Mouse (Mus musculus): ENCODE measurements around the gene H2-DMa. TPM values are rescaled to one million over a fixed set of nuclear protein-coding genes. Genes with fewer than 3 reads are reported as not detected.
A peak's percentile ranks its signal among the peaks of the same experiment; 100 is the strongest.

Gene H2-DMa
- polyA plus RNA-seq, 1 experiment from 2014 or later: 7.5 TPM

DNA sequence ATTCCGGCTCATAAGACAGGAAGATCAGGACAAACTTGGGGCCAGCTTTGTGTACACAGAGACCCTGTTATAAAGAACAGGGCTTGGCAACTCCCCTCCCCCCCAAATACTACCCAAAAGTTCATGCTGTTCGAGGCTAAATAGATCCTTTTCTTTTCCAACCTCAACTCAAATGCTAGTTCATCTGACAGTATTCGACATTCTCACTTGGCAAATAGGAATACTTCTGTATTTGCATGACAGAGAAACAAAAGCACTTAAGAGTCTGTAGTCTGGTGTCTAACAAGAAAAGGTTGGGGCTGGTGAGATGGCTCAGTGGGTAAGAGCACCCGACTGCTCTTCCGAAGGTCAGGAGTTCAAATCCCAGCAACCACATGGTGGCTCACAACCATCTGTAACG is 10.9 kb upstream of the H2-DMa start:
- ATAC-seq (ENCODE audit: insufficient number of reproducible peaks, low FRiP score, low TSS enrichment, low read depth) (no peak), DNase-seq (ENCODE audit: low spot score) (no peak)
- 84% methylated on average over 5 of the region's 6 CpGs for whole genome bisulfite sequencing
- H3K4me3 ChIP-seq (ENCODE audit: low read depth, low read length): no peak overlapping the region
- H3K27ac ChIP-seq (replicated peaks; ENCODE audit: low read depth, low read length): no peak overlapping the region
- H3K36me3 ChIP-seq (ENCODE audit: control insufficient read depth, insufficient read depth, low read length): peaks cover 18% of the 10 kb centered on the region
- H3K4me2 ChIP-seq (ENCODE audit: low read depth, severe bottlenecking): no peak overlapping the region
- no peak overlapping the region for H3K9ac ChIP-seq (ENCODE audit: low read length)
- no peaks in the 10 kb centered on the region for H3K9me3 ChIP-seq (ENCODE audit: control insufficient read depth, low read length)
- no peaks in the 10 kb centered on the region for H3K4me1 ChIP-seq (ENCODE audit: control insufficient read depth, insufficient read depth, low read length)
- H3K27me3 ChIP-seq (ENCODE audit: control insufficient read depth, insufficient read depth, low read length): no peaks in the 10 kb centered on the region

- no peaks in the 10 kb centered on the region for H3K27me3 ChIP-seq (ENCODE audit: control insufficient read depth, insufficient read depth, low read length)
- no peak for ATAC-seq (ENCODE audit: insufficient number of reproducible peaks, low FRiP score, low TSS enrichment, low read depth)
These were observed 10.1 kb upstream of the H2-DMa start for GRCm38 (mm10) chr17:34109038-34109805.

GRCm38 (mm10) chr17:34109806-34110195 is 9.5 kb upstream of the H2-DMa start:
- H3K9me3 ChIP-seq (ENCODE audit: control insufficient read depth, low read length): no peaks in the 10 kb centered on the region
- peaks cover 31% of the 10 kb centered on the region for H3K36me3 ChIP-seq (ENCODE audit: control insufficient read depth, insufficient read depth, low read length)
- no peak overlapping the region for H3K27ac ChIP-seq (replicated peaks; ENCODE audit: low read depth, low read length)
- no peak for DNase-seq (ENCODE audit: low spot score)
- H3K27me3 ChIP-seq (ENCODE audit: control insufficient read depth, insufficient read depth, low read length): no peaks in the 10 kb centered on the region
- ATAC-seq (ENCODE audit: insufficient number of reproducible peaks, low FRiP score, low TSS enrichment, low read depth): peak; percentile 34; the same call in 1 of the 2 replicates
- H3K4me3 ChIP-seq (ENCODE audit: low read depth, low read length): no peak overlapping the region
- no peaks in the 10 kb centered on the region for H3K4me1 ChIP-seq (ENCODE audit: control insufficient read depth, insufficient read depth, low read length)
- no peak overlapping the region for H3K4me2 ChIP-seq (ENCODE audit: low read depth, severe bottlenecking)
- 64% methylated on average over 3 of the region's 3 CpGs for WGBS
- no peak overlapping the region for H3K9ac ChIP-seq (ENCODE audit: low read length)

More at GRCm38 (mm10) chr17:34109038-34109805, 10.1 kb upstream of the H2-DMa start:
- Histone ChIP-seq H3K4me3 (ENCODE audit: low read depth, low read length) (no peak overlapping the region), H3K4me1 (ENCODE audit: control insufficient read depth, insufficient read depth, low read length) (no peaks in the 10 kb centered on the region), H3K4me2 (ENCODE audit: low read depth, severe bottlenecking) (no peak overlapping the region), H3K27ac (replicated peaks; ENCODE audit: low read depth, low read length) (no peak overlapping the region), H3K9ac (ENCODE audit: low read length) (no peak overlapping the region), H3K36me3 (ENCODE audit: control insufficient read depth, insufficient read depth, low read length) (peaks cover 25% of the 10 kb centered on the region), H3K9me3 (ENCODE audit: control insufficient read depth, low read length) (no peaks in the 10 kb centered on the region)
- 80% methylated on average over 14 of the region's 14 CpGs for whole genome bisulfite sequencing
- DNase-seq (ENCODE audit: low spot score): no peak

GRCm38 (mm10) chr17:34110309-34110708 is 9.0 kb upstream of the H2-DMa start:
- 60% methylated on average over 8 of the region's 8 CpGs for WGBS
- Histone ChIP-seq H3K27ac (replicated peaks; ENCODE audit: low read depth, low read length) (no peak overlapping the region), H3K9ac (ENCODE audit: low read length) (no peak overlapping the region), H3K4me1 (ENCODE audit: control insufficient read depth, insufficient read depth, low read length) (no peaks in the 10 kb centered on the region), H3K4me2 (ENCODE audit: low read depth, severe bottlenecking) (no peak overlapping the region), H3K27me3 (ENCODE audit: control insufficient read depth, insufficient read depth, low read length) (no peaks in the 10 kb centered on the region), H3K9me3 (ENCODE audit: control insufficient read depth, low read length) (no peaks in the 10 kb centered on the region), H3K4me3 (ENCODE audit: low read depth, low read length) (no peak overlapping the region), H3K36me3 (ENCODE audit: control insufficient read depth, insufficient read depth, low read length) (peaks cover 36% of the 10 kb centered on the region)
- DNase-seq (ENCODE audit: low spot score): no peak
- ATAC-seq (ENCODE audit: insufficient number of reproducible peaks, low FRiP score, low TSS enrichment, low read depth): no peak

GRCm38 (mm10) chr17:34114114-34114513 is 5.2 kb upstream of the H2-DMa start:
- Histone ChIP-seq H3K27ac (replicated peaks; ENCODE audit: low read depth, low read length) (no peak overlapping the region), H3K36me3 (ENCODE audit: control insufficient read depth, insufficient read depth, low read length) (peaks cover 60% of the 10 kb centered on the region), H3K9ac (ENCODE audit: low read length) (no peak overlapping the region), H3K4me1 (ENCODE audit: control insufficient read depth, insufficient read depth, low read length) (peaks cover 11% of the 10 kb centered on the region), H3K27me3 (ENCODE audit: control insufficient read depth, insufficient read depth, low read length) (no peaks in the 10 kb centered on the region), H3K4me2 (ENCODE audit: low read depth, severe bottlenecking) (no peak overlapping the region), H3K4me3 (ENCODE audit: low read depth, low read length) (no peak overlapping the region), H3K9me3 (ENCODE audit: control insufficient read depth, low read length) (no peaks in the 10 kb centered on the region)
- no peak for DNase-seq (ENCODE audit: low spot score)
- no peak for ATAC-seq (ENCODE audit: insufficient number of reproducible peaks, low FRiP score, low TSS enrichment, low read depth)
- 95% methylated on average over 7 of the region's 7 CpGs for WGBS

DNA sequence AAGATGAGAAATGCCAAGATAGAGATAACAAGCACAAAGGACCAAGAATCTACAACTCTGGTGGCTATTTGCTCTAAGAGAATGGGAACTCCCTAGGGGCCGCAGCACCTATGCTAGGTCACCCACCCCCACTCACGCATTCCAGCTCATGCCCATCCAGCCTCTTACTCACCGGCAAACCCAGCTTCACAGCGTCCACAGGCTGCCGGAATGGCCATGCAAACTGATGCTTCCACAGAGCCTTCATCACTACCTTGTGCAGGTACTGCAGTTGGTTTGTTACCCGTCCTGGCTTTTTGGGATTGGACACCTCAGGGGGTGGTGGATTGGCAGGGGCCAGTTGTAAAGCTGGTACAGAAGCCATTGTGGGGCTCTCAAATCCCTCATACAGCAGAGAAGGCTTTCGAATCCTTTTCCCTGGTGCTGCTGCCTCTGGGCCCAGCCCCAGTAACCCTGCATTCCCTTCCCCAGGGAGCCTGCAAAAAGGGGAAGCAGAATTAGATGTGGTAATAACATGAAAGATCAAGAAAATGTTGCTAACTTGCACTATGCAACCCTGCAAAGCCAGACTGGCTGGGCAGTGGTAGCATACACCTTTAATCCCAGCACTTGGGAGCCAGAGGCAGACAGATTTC is 2.5 kb upstream of the H2-DMa start:
- no peaks in the 10 kb centered on the region for H3K9me3 ChIP-seq (ENCODE audit: control insufficient read depth, low read length)
- H3K4me3 ChIP-seq (ENCODE audit: low read depth, low read length): peak overlapping the region; percentile 99
- peaks cover 11% of the 10 kb centered on the region for H3K4me1 ChIP-seq (ENCODE audit: control insufficient read depth, insufficient read depth, low read length)
- H3K27ac ChIP-seq (replicated peaks; ENCODE audit: low read depth, low read length): no peak overlapping the region
- H3K4me2 ChIP-seq (ENCODE audit: low read depth, severe bottlenecking): peak overlapping the region; percentile 97
- H3K9ac ChIP-seq (ENCODE audit: low read length): peak overlapping the region; percentile 59
- H3K27me3 ChIP-seq (ENCODE audit: control insufficient read depth, insufficient read depth, low read length): no peaks in the 10 kb centered on the region
- DNase-seq (ENCODE audit: low spot score) (no peak), ATAC-seq (ENCODE audit: insufficient number of reproducible peaks, low FRiP score, low TSS enrichment, low read depth) (no peak)
- H3K36me3 ChIP-seq (ENCODE audit: control insufficient read depth, insufficient read depth, low read length): peaks cover 55% of the 10 kb centered on the region
- WGBS: 41% methylated on average over 7 of the region's 7 CpGs

- H3K4me2 ChIP-seq (ENCODE audit: low read depth, severe bottlenecking): peak overlapping the region; percentile 97
- H3K4me1 ChIP-seq (ENCODE audit: control insufficient read depth, insufficient read depth, low read length): peaks cover 11% of the 10 kb centered on the region
- H3K27ac ChIP-seq (replicated peaks; ENCODE audit: low read depth, low read length): no peak overlapping the region; the same call in 1 of the 2 replicates
- ATAC-seq (ENCODE audit: insufficient number of reproducible peaks, low FRiP score, low TSS enrichment, low read depth) (no peak), DNase-seq (ENCODE audit: low spot score) (no peak)
- 3% methylated on average over 5 of the region's 5 CpGs for WGBS
- no peaks in the 10 kb centered on the region for H3K9me3 ChIP-seq (ENCODE audit: control insufficient read depth, low read length)
- peaks cover 48% of the 10 kb centered on the region for H3K36me3 ChIP-seq (ENCODE audit: control insufficient read depth, insufficient read depth, low read length)
- peak overlapping the region; percentile 99 for H3K4me3 ChIP-seq (ENCODE audit: low read depth, low read length)
- H3K9ac ChIP-seq (ENCODE audit: low read length): peak overlapping the region; percentile 93
- H3K27me3 ChIP-seq (ENCODE audit: control insufficient read depth, insufficient read depth, low read length): no peaks in the 10 kb centered on the region
These were observed 1.8 kb upstream of the H2-DMa start for GRCm38 (mm10) chr17:34117421-34118112.

GRCm38 (mm10) chr17:34118113-34118872 is 1.0 kb upstream of the H2-DMa start:
- H3K27ac ChIP-seq (replicated peaks; ENCODE audit: low read depth, low read length): peak overlapping the region; percentile 100
- no peaks in the 10 kb centered on the region for H3K9me3 ChIP-seq (ENCODE audit: control insufficient read depth, low read length)
- H3K4me1 ChIP-seq (ENCODE audit: control insufficient read depth, insufficient read depth, low read length): peaks cover 11% of the 10 kb centered on the region
- no peaks in the 10 kb centered on the region for H3K27me3 ChIP-seq (ENCODE audit: control insufficient read depth, insufficient read depth, low read length)
- WGBS: under 1% methylated on average over 60 of the region's 67 CpGs
- H3K36me3 ChIP-seq (ENCODE audit: control insufficient read depth, insufficient read depth, low read length): peaks cover 43% of the 10 kb centered on the region
- H3K4me3 ChIP-seq (ENCODE audit: low read depth, low read length): peak overlapping the region; percentile 99
- peak overlapping the region; percentile 97 for H3K4me2 ChIP-seq (ENCODE audit: low read depth, severe bottlenecking)
- ATAC-seq (ENCODE audit: insufficient number of reproducible peaks, low FRiP score, low TSS enrichment, low read depth): no peak
- DNase-seq (ENCODE audit: low spot score): peak; percentile 51
- H3K9ac ChIP-seq (ENCODE audit: low read length): peak overlapping the region; percentile 93

All from limb, embryonic 11.5 days (tissue).